31 mouse cellular contexts compared by ENCODE assay signal in genomic region chr19:36637223-36637622, GRCm38 (mm10).
"Had no signal": no experiment of that assay in that cellular context is flagged by ENCODE, and none has a peak within 500 bp of the region (broad histone marks: within the 10 kb centered on the region; RNA-seq: fewer than 3 reads in every experiment).

No protein-coding gene starts in this region.

- H3K4me3 ChIP-seq: limb, embryonic 10.5 days; limb, embryonic 12.5 days; limb, embryonic 13.5 days; limb, embryonic 15.5 days; liver, embryonic 12.5 days; liver, embryonic 13.5 days; liver, embryonic 15.5 days; lung, embryonic 15.5 days; megakaryocyte, embryonic 14.5 days; midbrain, embryonic 10.5 days; midbrain, embryonic 12.5 days; midbrain, embryonic 13.5 days; midbrain, embryonic 15.5 days; myocyte had no signal

- H3K27me3 ChIP-seq: limb, embryonic 12.5 days; limb, embryonic 13.5 days; limb, embryonic 15.5 days; liver, embryonic 12.5 days; liver, embryonic 13.5 days; liver, embryonic 15.5 days; lung, embryonic 15.5 days; midbrain, embryonic 15.5 days had no signal

- H3K27ac ChIP-seq: limb, embryonic 10.5 days; limb, embryonic 12.5 days; limb, embryonic 13.5 days; limb, embryonic 15.5 days; liver, embryonic 12.5 days; liver, embryonic 13.5 days; liver, embryonic 14.5 days; liver, embryonic 15.5 days; lung, embryonic 15.5 days; macrophage; midbrain, embryonic 10.5 days; midbrain, embryonic 12.5 days; midbrain, embryonic 13.5 days; midbrain, embryonic 15.5 days had no signal

- H3K36me3 ChIP-seq: limb, embryonic 10.5 days; limb, embryonic 12.5 days; limb, embryonic 13.5 days; limb, embryonic 15.5 days; liver, embryonic 12.5 days; liver, embryonic 13.5 days; liver, embryonic 15.5 days; lung, embryonic 15.5 days; midbrain, embryonic 10.5 days; midbrain, embryonic 12.5 days; midbrain, embryonic 13.5 days; midbrain, embryonic 15.5 days had no signal

- H3K9ac ChIP-seq: limb, embryonic 12.5 days; limb, embryonic 13.5 days; limb, embryonic 15.5 days; liver, embryonic 12.5 days; liver, embryonic 13.5 days; liver, embryonic 14.5 days; liver, embryonic 15.5 days; liver, postnatal 0 days; lung, embryonic 14.5 days; lung, embryonic 15.5 days; midbrain, embryonic 12.5 days; midbrain, embryonic 13.5 days; midbrain, embryonic 15.5 days had no signal

- DNase-seq: left cerebral cortex, postnatal 4 days; liver; liver, embryonic 13.5 days; liver, postnatal 0 days; lung, adult 18-20 months; lung, adult 2 months; lung, embryonic 14.5 days; lung, postnatal 10 days; lung, postnatal 14 days; lung, postnatal 36 days; lung, postnatal 4 days; midbrain, embryonic 14.5 days had no signal

- H3K4me2 ChIP-seq: limb, embryonic 12.5 days; limb, embryonic 13.5 days; limb, embryonic 15.5 days; liver, embryonic 11.5 days; liver, embryonic 12.5 days; liver, embryonic 13.5 days; liver, embryonic 15.5 days; lung, embryonic 14.5 days; lung, embryonic 15.5 days; midbrain, embryonic 11.5 days; midbrain, embryonic 12.5 days; midbrain, embryonic 13.5 days; midbrain, embryonic 15.5 days had no signal

- H3K4me1 ChIP-seq: limb, embryonic 10.5 days; limb, embryonic 12.5 days; limb, embryonic 13.5 days; limb, embryonic 15.5 days; liver, embryonic 12.5 days; liver, embryonic 13.5 days; megakaryocyte, embryonic 14.5 days; midbrain, embryonic 15.5 days had no signal

- H3K9me3 ChIP-seq: limb, embryonic 10.5 days; liver, embryonic 12.5 days; liver, embryonic 13.5 days; liver, embryonic 15.5 days; lung, embryonic 15.5 days; midbrain, embryonic 15.5 days had no signal

- ATAC-seq: liver, embryonic 12.5 days; lung, postnatal 0 days; midbrain, embryonic 15.5 days; midbrain, embryonic 16.5 days had no signal
